Mouse (Mus musculus): ENCODE measurements around the gene Pclo. TPM values are rescaled to one million over a fixed set of nuclear protein-coding genes. Genes with fewer than 3 reads are reported as not detected.

The Pclo gene
- polyA plus RNA-seq, 1 experiment from 2014 or later = 2.4 TPM

GRCm38 (mm10) chr5:14531906-14532305, 17.2 kb downstream of the Pclo start:
- DNase-seq (ENCODE audit: low spot score) (no peak), ATAC-seq (replicated peaks; ENCODE audit: low FRiP score) (no peak)
- Histone ChIP-seq H3K9me3 (ENCODE audit: control insufficient read depth, low read length) (no peaks in the 10 kb centered on the region), H3K27ac (ENCODE audit: low read depth, low read length) (no peak overlapping the region), H3K36me3 (ENCODE audit: control insufficient read depth, insufficient read depth, low read length) (no peaks in the 10 kb centered on the region), H3K4me2 (ENCODE audit: low read depth, low read length, severe bottlenecking) (no peak overlapping the region), H3K4me1 (replicated peaks; ENCODE audit: control insufficient read depth, insufficient read depth, low read length) (no peaks in the 10 kb centered on the region), H3K9ac (ENCODE audit: low read length) (no peak overlapping the region), H3K4me3 (ENCODE audit: low read depth, low read length) (no peak overlapping the region), H3K27me3 (ENCODE audit: control insufficient read depth, insufficient read depth, low read length) (no peaks in the 10 kb centered on the region)
- 88% methylated on average over 2 of the region's 2 CpGs for WGBS

- Histone ChIP-seq H3K9ac (ENCODE audit: low read length) (no peak overlapping the region), H3K4me2 (ENCODE audit: low read depth, low read length, severe bottlenecking) (no peak overlapping the region), H3K9me3 (ENCODE audit: control insufficient read depth, low read length) (no peaks in the 10 kb centered on the region), H3K27me3 (ENCODE audit: control insufficient read depth, insufficient read depth, low read length) (no peaks in the 10 kb centered on the region), H3K4me1 (replicated peaks; ENCODE audit: control insufficient read depth, insufficient read depth, low read length) (no peaks in the 10 kb centered on the region), H3K27ac (ENCODE audit: low read depth, low read length) (no peak overlapping the region), H3K36me3 (ENCODE audit: control insufficient read depth, insufficient read depth, low read length) (no peaks in the 10 kb centered on the region; the same call in 1 of the 2 replicates), H3K4me3 (ENCODE audit: low read depth, low read length) (no peak overlapping the region)
- DNase-seq (ENCODE audit: low spot score) = no peak
- WGBS = 87% methylated on average over 6 of the region's 6 CpGs
- ATAC-seq (replicated peaks; ENCODE audit: low FRiP score) = no peak
Measured at GRCm38 (mm10) chr5:14539346-14539745, 24.6 kb downstream of the Pclo start.

GRCm38 (mm10) chr5:14539961-14540627, 25.4 kb downstream of the Pclo start:
- DNase-seq (ENCODE audit: low spot score) (peak; percentile 44), ATAC-seq (replicated peaks; ENCODE audit: low FRiP score) (0 out of 2 replicates have a peak, but pooled peaks have one; percentile 64)
- H3K9me3 ChIP-seq (ENCODE audit: control insufficient read depth, low read length) = no peaks in the 10 kb centered on the region
- no peak overlapping the region for H3K4me3 ChIP-seq (ENCODE audit: low read depth, low read length)
- 79% methylated on average over 13 of the region's 13 CpGs for WGBS
- H3K36me3 ChIP-seq (ENCODE audit: control insufficient read depth, insufficient read depth, low read length) = no peaks in the 10 kb centered on the region; the same call in 1 of the 2 replicates
- H3K4me1 ChIP-seq (replicated peaks; ENCODE audit: control insufficient read depth, insufficient read depth, low read length) = no peaks in the 10 kb centered on the region
- H3K4me2 ChIP-seq (ENCODE audit: low read depth, low read length, severe bottlenecking) = no peak overlapping the region
- no peak overlapping the region for H3K9ac ChIP-seq (ENCODE audit: low read length)
- H3K27ac ChIP-seq (ENCODE audit: low read depth, low read length) = no peak overlapping the region
- H3K27me3 ChIP-seq (ENCODE audit: control insufficient read depth, insufficient read depth, low read length) = no peaks in the 10 kb centered on the region

DNA sequence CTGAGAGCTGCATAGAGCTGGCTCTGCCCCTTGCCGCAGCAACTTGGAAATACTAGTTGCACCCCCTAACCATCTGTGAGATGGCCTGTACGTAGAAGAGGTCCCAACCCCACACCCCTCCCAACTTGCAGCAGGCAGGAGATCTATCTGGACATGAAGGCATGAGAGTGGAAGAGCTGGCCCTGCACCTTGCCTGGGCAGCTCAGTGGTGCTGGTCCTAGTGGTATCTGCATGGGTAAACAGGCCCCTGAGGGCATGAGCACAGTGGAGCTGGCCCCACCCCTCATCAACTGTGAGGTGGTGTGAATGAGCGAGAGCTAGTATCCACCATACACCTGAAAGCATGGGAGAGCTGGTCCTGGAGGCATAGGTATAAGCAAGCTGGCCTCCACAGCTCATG, 60.9 kb downstream of the Pclo start:
- Histone ChIP-seq H3K4me3 (ENCODE audit: low read depth, low read length) (no peak overlapping the region), H3K27ac (ENCODE audit: low read depth, low read length) (no peak overlapping the region), H3K9ac (ENCODE audit: low read length) (no peak overlapping the region), H3K9me3 (ENCODE audit: control insufficient read depth, low read length) (no peaks in the 10 kb centered on the region), H3K27me3 (ENCODE audit: control insufficient read depth, insufficient read depth, low read length) (no peaks in the 10 kb centered on the region), H3K4me1 (replicated peaks; ENCODE audit: control insufficient read depth, insufficient read depth, low read length) (no peaks in the 10 kb centered on the region), H3K36me3 (ENCODE audit: control insufficient read depth, insufficient read depth, low read length) (no peaks in the 10 kb centered on the region), H3K4me2 (ENCODE audit: low read depth, low read length, severe bottlenecking) (no peak overlapping the region)
- WGBS = 84% methylated on average over 3 of the region's 3 CpGs
- ATAC-seq (replicated peaks; ENCODE audit: low FRiP score) (0 out of 2 replicates have a peak, but pooled peaks have one; percentile 42), DNase-seq (ENCODE audit: low spot score) (peak; percentile 46)

DNA sequence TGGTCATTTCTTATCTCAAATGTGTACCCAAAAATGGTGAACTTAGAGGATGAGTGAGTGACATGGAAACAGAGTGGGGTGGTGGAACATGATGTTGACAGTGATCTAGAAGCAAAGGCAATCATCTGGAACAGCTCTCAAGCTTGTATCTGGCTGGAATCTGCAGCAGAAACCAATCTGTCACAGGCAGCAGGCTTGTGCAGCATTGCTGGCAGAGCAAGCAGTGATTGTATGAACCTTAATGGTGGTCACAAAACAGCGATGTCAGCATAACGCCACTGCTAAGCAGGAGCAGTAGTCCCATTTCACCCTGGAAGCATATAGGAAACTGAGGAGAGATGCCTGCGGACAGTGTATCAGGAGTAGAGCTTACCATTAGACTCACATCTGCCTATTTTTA, 76.8 kb downstream of the Pclo start:
- Histone ChIP-seq H3K27ac (ENCODE audit: low read depth, low read length) (no peak overlapping the region), H3K9ac (ENCODE audit: low read length) (no peak overlapping the region), H3K4me2 (ENCODE audit: low read depth, low read length, severe bottlenecking) (no peak overlapping the region), H3K4me3 (ENCODE audit: low read depth, low read length) (no peak overlapping the region), H3K9me3 (ENCODE audit: control insufficient read depth, low read length) (no peaks in the 10 kb centered on the region), H3K27me3 (ENCODE audit: control insufficient read depth, insufficient read depth, low read length) (no peaks in the 10 kb centered on the region), H3K36me3 (ENCODE audit: control insufficient read depth, insufficient read depth, low read length) (no peaks in the 10 kb centered on the region), H3K4me1 (replicated peaks; ENCODE audit: control insufficient read depth, insufficient read depth, low read length) (no peaks in the 10 kb centered on the region)
- no peak for ATAC-seq (replicated peaks; ENCODE audit: low FRiP score)
- 75% methylated on average over 3 of the region's 3 CpGs for WGBS
- no peak for DNase-seq (ENCODE audit: low spot score)

GRCm38 (mm10) chr5:14595426-14596013, 80.8 kb downstream of the Pclo start:
- no peak overlapping the region for H3K27ac ChIP-seq (ENCODE audit: low read depth, low read length)
- 62% methylated on average over 2 of the region's 2 CpGs for WGBS

DNA sequence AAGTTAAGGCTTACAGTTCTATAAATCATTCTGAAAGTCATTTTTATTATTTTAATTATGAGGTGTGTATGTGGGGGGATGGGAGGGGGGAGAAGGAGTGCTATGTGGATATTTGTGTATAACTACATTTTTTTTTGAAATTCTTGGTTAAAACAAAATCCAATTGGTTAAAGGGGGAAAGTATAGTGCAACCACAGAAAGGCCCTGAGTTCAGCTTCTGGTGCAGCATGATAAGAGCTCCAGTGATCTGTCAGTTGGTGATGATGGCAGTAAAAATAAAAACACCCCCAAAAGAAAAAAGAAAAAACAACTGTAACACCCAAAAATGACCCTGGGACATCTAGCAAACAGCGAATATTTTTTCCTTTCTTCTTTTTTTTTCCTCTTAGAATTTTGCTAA, 93.6 kb downstream of the Pclo start:
- Histone ChIP-seq H3K4me2 (ENCODE audit: low read depth, low read length, severe bottlenecking) (no peak overlapping the region), H3K9ac (ENCODE audit: low read length) (no peak overlapping the region), H3K36me3 (ENCODE audit: control insufficient read depth, insufficient read depth, low read length) (no peaks in the 10 kb centered on the region), H3K27ac (ENCODE audit: low read depth, low read length) (no peak overlapping the region), H3K9me3 (ENCODE audit: control insufficient read depth, low read length) (no peaks in the 10 kb centered on the region), H3K4me1 (replicated peaks; ENCODE audit: control insufficient read depth, insufficient read depth, low read length) (no peaks in the 10 kb centered on the region), H3K4me3 (ENCODE audit: low read depth, low read length) (no peak overlapping the region), H3K27me3 (ENCODE audit: control insufficient read depth, insufficient read depth, low read length) (no peaks in the 10 kb centered on the region)
- no peak for ATAC-seq (replicated peaks; ENCODE audit: low FRiP score)
- no peak for DNase-seq (ENCODE audit: low spot score)
- 76% methylated on average over 1 of the region's 1 CpGs for WGBS

More at GRCm38 (mm10) chr5:14595426-14596013, 80.8 kb downstream of the Pclo start:
- ATAC-seq (replicated peaks; ENCODE audit: low FRiP score) (peak; percentile 62), DNase-seq (ENCODE audit: low spot score) (no peak)
- Histone ChIP-seq H3K9me3 (ENCODE audit: control insufficient read depth, low read length) (no peaks in the 10 kb centered on the region), H3K9ac (ENCODE audit: low read length) (no peak overlapping the region), H3K36me3 (ENCODE audit: control insufficient read depth, insufficient read depth, low read length) (no peaks in the 10 kb centered on the region), H3K4me3 (ENCODE audit: low read depth, low read length) (no peak overlapping the region), H3K4me1 (replicated peaks; ENCODE audit: control insufficient read depth, insufficient read depth, low read length) (no peaks in the 10 kb centered on the region), H3K27me3 (ENCODE audit: control insufficient read depth, insufficient read depth, low read length) (no peaks in the 10 kb centered on the region), H3K4me2 (ENCODE audit: low read depth, low read length, severe bottlenecking) (no peak overlapping the region)

- ATAC-seq (replicated peaks; ENCODE audit: low FRiP score) (no peak), DNase-seq (ENCODE audit: low spot score) (no peak)
- Histone ChIP-seq H3K27me3 (ENCODE audit: control insufficient read depth, insufficient read depth, low read length) (no peaks in the 10 kb centered on the region), H3K4me3 (ENCODE audit: low read depth, low read length) (no peak overlapping the region), H3K36me3 (ENCODE audit: control insufficient read depth, insufficient read depth, low read length) (no peaks in the 10 kb centered on the region), H3K9me3 (ENCODE audit: control insufficient read depth, low read length) (no peaks in the 10 kb centered on the region), H3K4me2 (ENCODE audit: low read depth, low read length, severe bottlenecking) (no peak overlapping the region), H3K27ac (ENCODE audit: low read depth, low read length) (no peak overlapping the region), H3K9ac (ENCODE audit: low read length) (no peak overlapping the region), H3K4me1 (replicated peaks; ENCODE audit: control insufficient read depth, insufficient read depth, low read length) (no peaks in the 10 kb centered on the region)
- WGBS = 88% methylated on average over 7 of the region's 7 CpGs
Measured at GRCm38 (mm10) chr5:14621146-14621545, 106.4 kb downstream of the Pclo start.

DNA sequence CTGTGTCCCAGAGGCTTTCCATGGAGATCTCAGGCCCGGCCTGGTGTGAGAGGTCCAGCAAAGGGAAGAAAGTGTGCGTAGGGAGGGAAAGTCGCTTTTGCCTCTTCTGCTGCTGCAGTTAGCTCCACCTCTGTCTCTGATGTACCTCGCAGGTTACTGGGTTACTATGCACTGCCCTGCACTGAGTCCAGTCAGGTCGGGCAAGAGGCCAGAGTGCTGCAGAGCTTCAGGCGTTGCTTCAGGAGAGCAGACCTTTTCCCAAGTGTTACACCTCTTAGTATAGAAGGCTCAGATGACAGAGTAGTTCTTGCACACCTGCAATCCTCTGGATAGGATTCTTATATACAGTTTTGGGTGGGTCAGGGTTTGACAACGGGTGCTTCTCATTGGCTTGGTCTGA, 108.6 kb downstream of the Pclo start:
- no peak for DNase-seq (ENCODE audit: low spot score)
- WGBS = 73% methylated on average over 7 of the region's 7 CpGs
- no peak for ATAC-seq (replicated peaks; ENCODE audit: low FRiP score)
- H3K9ac ChIP-seq (ENCODE audit: low read length) = no peak overlapping the region
- H3K27ac ChIP-seq (ENCODE audit: low read depth, low read length) = no peak overlapping the region
- no peak overlapping the region for H3K4me3 ChIP-seq (ENCODE audit: low read depth, low read length)
- no peaks in the 10 kb centered on the region for H3K4me1 ChIP-seq (replicated peaks; ENCODE audit: control insufficient read depth, insufficient read depth, low read length)
- no peaks in the 10 kb centered on the region for H3K36me3 ChIP-seq (ENCODE audit: control insufficient read depth, insufficient read depth, low read length)
- no peaks in the 10 kb centered on the region for H3K27me3 ChIP-seq (ENCODE audit: control insufficient read depth, insufficient read depth, low read length)
- H3K4me2 ChIP-seq (ENCODE audit: low read depth, low read length, severe bottlenecking) = no peak overlapping the region
- no peaks in the 10 kb centered on the region for H3K9me3 ChIP-seq (ENCODE audit: control insufficient read depth, low read length)
